Mouse (Mus musculus) MEL (cell line): ENCODE measurements around the gene Ccn2.

ENCODE experiments used
- CHD1 ChIP-seq: IDR thresholded peaks from 2 replicates; pipeline ENCODE4 v1.6.1; 2012; ENCODE audit warnings: low read depth, mild to moderate bottlenecking, inconsistent platforms, low read length, improper control_type of control experiment
- CTCF ChIP-seq, 3 experiments: IDR thresholded peaks in 2 of 3; conservative IDR thresholded peaks in 1 of 3; 2 replicates each; pipeline ENCODE4 v1.5.1; 2011 to 2012; ENCODE audit warnings: low read length in 3 of 3, low read depth in 2 of 3, mild to moderate bottlenecking in 2 of 3, improper control_type of control experiment in 1 of 3, inconsistent platforms in 1 of 3, mixed read lengths in 1 of 3, moderate library complexity in 1 of 3; ENCODE audit not compliant: control insufficient read depth in 1 of 3, insufficient read depth in 1 of 3, poor library complexity in 1 of 3, severe bottlenecking in 1 of 3
- EP300 ChIP-seq, 2 experiments: IDR thresholded peaks; 2 replicates each; pipeline ENCODE4 v1.6.1; 2011; ENCODE audit warnings: improper control_type of control experiment in 2 of 2, low read length in 2 of 2, low read depth in 1 of 2, mild to moderate bottlenecking in 1 of 2
- GATA1 ChIP-seq: IDR thresholded peaks from 2 replicates; pipeline ENCODE4 v1.6.1; 2011; ENCODE audit warnings: low read depth, low read length, improper control_type of control experiment
- TBP ChIP-seq: IDR thresholded peaks from 2 replicates; pipeline ENCODE4 v1.8.0; 2011; ENCODE audit warnings: low read depth, low read length, improper control_type of control experiment
- UBTF ChIP-seq: IDR thresholded peaks from 2 replicates; pipeline ENCODE4 v1.6.1; 2012; ENCODE audit warnings: low read depth, mild to moderate bottlenecking, inconsistent platforms, low read length, improper control_type of control experiment, moderate library complexity, borderline replicate concordance; ENCODE audit not compliant: insufficient read depth
- ZKSCAN1 ChIP-seq: IDR thresholded peaks from 2 replicates; pipeline ENCODE4 v1.6.1; 2012; ENCODE audit warnings: low read depth, mild to moderate bottlenecking, inconsistent platforms, low read length, improper control_type of control experiment, moderate library complexity

DNA sequence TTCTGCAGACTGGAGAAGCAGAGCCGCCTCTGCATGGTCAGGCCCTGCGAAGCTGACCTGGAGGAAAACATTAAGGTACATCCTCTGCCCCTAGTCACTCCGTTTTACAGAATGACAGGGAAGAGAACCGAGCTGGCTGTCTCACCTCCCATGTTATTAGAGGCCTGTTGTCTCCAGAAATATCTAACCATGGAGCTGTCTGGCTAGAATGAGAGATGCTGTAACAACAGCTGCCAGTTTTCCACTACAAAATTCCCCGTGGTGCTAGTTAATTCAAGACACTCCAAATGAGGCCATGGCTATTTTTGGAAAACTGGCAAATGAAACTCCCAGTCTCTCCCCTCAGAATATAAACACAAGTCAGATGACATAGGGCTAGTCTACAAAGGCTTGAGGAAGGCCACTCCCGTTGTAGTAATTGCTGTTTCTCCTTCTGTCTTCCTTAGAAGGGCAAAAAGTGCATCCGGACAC, 1.7 kb downstream of the Ccn2 start:
- TF ChIP-seq TBP (no peak), CTCF (IDR thresholded peaks at IDR 0.05 in 2 of 3, conservative IDR thresholded peaks at IDR 0.05 in 1 of 3; ENCODE audit: control insufficient read depth in 1 of 3, insufficient read depth in 1 of 3, low read depth in 2 of 3, low read length in 3 of 3, poor library complexity in 1 of 3, severe bottlenecking in 1 of 3) (no peak), UBTF (no peak), GATA1 (no peak), ZKSCAN1 (no peak), CHD1 (no peak), EP300 (IDR thresholded peaks at IDR 0.05; ENCODE audit: low read depth in 1 of 2, low read length in 2 of 2) (no peak)
